Mouse (Mus musculus): ENCODE results near the gene Speer4d. TPM values are rescaled to one million over a fixed set of nuclear protein-coding genes. Genes with fewer than 3 reads are reported as not detected.
"Not testable (repeated sequence)": the region's sequence is repeated elsewhere in the genome, so short reads cannot be mapped to it uniquely, and the experiment has no call there.

Speer4d gene
- total RNA-seq (2021), result not detected
- long read RNA-seq, experiment 1, result 0 reads
- long read RNA-seq, experiment 2, result 0 reads

- not testable (repeated sequence) for DNase-seq (ENCODE audit: low spot score in 2 of 2)
These were observed at the start of gene Speer4d for GRCm38 (mm10) chr5:15618764-15619163. Gene Speer4d (plus strand): TSS chr5:15619064.

GRCm38 (mm10) chr5:15573735-15574134 is 45.1 kb upstream of the Speer4d start:
- DNase-seq (ENCODE audit: low spot score in 2 of 2), result not testable (repeated sequence)

- DNase-seq (ENCODE audit: low spot score in 2 of 2), result not testable (repeated sequence)
These were observed 41.8 kb upstream of the Speer4d start, which contains the start of gene Gm21083 for GRCm38 (mm10) chr5:15577033-15577432. Gene Gm21083 (plus strand): TSS chr5:15577333.

- not testable (repeated sequence) for DNase-seq (ENCODE audit: low spot score in 2 of 2)
These were observed 32.5 kb upstream of the Speer4d start for GRCm38 (mm10) chr5:15586351-15586750.

- not testable (repeated sequence) for DNase-seq (ENCODE audit: low spot score in 2 of 2)
These were observed 30.6 kb upstream of the Speer4d start for GRCm38 (mm10) chr5:15588291-15588690.

GRCm38 (mm10) chr5:15590635-15591034 is 28.2 kb upstream of the Speer4d start:
- DNase-seq (ENCODE audit: low spot score in 2 of 2), result not testable (repeated sequence)

GRCm38 (mm10) chr5:15591577-15591976 is 27.3 kb upstream of the Speer4d start:
- DNase-seq (ENCODE audit: low spot score in 2 of 2), result not testable (repeated sequence)

- DNase-seq (ENCODE audit: low spot score in 2 of 2), result not testable (repeated sequence)
These were observed 20.0 kb upstream of the Speer4d start for GRCm38 (mm10) chr5:15598831-15599230.

- DNase-seq (ENCODE audit: low spot score in 2 of 2), result not testable (repeated sequence)
These were observed 18.5 kb upstream of the Speer4d start for GRCm38 (mm10) chr5:15600342-15600741.

GRCm38 (mm10) chr5:15601481-15601880 is 17.4 kb upstream of the Speer4d start:
- not testable (repeated sequence) for DNase-seq (ENCODE audit: low spot score in 2 of 2)

- not testable (repeated sequence) for DNase-seq (ENCODE audit: low spot score in 2 of 2)
These were observed 16.9 kb upstream of the Speer4d start for GRCm38 (mm10) chr5:15601960-15602359.

GRCm38 (mm10) chr5:15602424-15602947 is 16.4 kb upstream of the Speer4d start:
- DNase-seq (ENCODE audit: low spot score in 2 of 2), result not testable (repeated sequence)

- DNase-seq (ENCODE audit: low spot score in 2 of 2), result not testable (repeated sequence)
These were observed 15.9 kb upstream of the Speer4d start for GRCm38 (mm10) chr5:15603008-15603407.

GRCm38 (mm10) chr5:15603585-15603984 is 15.3 kb upstream of the Speer4d start:
- not testable (repeated sequence) for DNase-seq (ENCODE audit: low spot score in 2 of 2)

GRCm38 (mm10) chr5:15606677-15607076 is 12.2 kb upstream of the Speer4d start:
- DNase-seq (ENCODE audit: low spot score in 2 of 2), result peak in 1 of 2 experiments; percentile 8

- DNase-seq (ENCODE audit: low spot score in 2 of 2), result not testable (repeated sequence)
These were observed 8.2 kb upstream of the Speer4d start for GRCm38 (mm10) chr5:15610695-15611094.

- not testable (repeated sequence) for DNase-seq (ENCODE audit: low spot score in 2 of 2)
These were observed 2.7 kb upstream of the Speer4d start for GRCm38 (mm10) chr5:15616195-15616594.

- DNase-seq (ENCODE audit: low spot score in 2 of 2), result not testable (repeated sequence)
These were observed 9.3 kb downstream of the Speer4d start for GRCm38 (mm10) chr5:15628136-15628535.

GRCm38 (mm10) chr5:15630068-15630467 is 11.2 kb downstream of the Speer4d start:
- DNase-seq (ENCODE audit: low spot score in 2 of 2), result peak in 1 of 2 experiments; percentile 36

GRCm38 (mm10) chr5:15637637-15638036 is 18.8 kb downstream of the Speer4d start:
- not testable (repeated sequence) for DNase-seq (ENCODE audit: low spot score in 2 of 2)

- DNase-seq (ENCODE audit: low spot score in 2 of 2), result peak in 1 of 2 experiments; percentile 9
These were observed 26.8 kb downstream of the Speer4d start for GRCm38 (mm10) chr5:15645707-15646106.

GRCm38 (mm10) chr5:15652334-15652733 is 33.5 kb downstream of the Speer4d start:
- DNase-seq (ENCODE audit: low spot score in 2 of 2), result not testable (repeated sequence)

- not testable (repeated sequence) for DNase-seq (ENCODE audit: low spot score in 2 of 2)
These were observed 38.1 kb downstream of the Speer4d start, which contains the start of gene 4930572O03Rik for GRCm38 (mm10) chr5:15656959-15657358. Gene 4930572O03Rik (minus strand): TSS chr5:15657059.
